Mouse (Mus musculus): ENCODE measurements around the gene Syngr1.

The Syngr1 gene

DNA sequence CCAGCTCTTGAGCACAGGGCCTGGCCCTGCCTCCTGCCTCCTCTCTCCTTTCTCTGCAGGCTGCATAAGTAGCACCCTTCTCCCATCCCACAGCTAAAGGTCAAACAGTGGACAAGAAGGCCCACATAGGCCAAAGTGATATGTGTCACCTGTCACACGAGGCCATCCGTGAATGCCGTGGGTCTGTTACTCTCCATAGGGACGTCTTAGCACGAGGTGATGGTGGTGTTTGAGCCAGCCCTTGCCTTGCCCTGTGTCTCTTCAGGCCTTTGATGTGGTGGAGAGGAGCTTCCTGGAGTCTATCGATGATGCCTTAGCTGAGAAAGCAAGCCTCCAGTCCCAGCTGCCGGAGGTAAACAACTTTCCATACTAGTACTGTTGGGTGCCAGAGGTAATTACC lies 58.4 kb downstream of the Syngr1 start:
- no peak for DNase-seq

- peak; percentile 95 for DNase-seq
Observed at GRCm38 (mm10) chr15:80152663-80153062, 61.5 kb downstream of the Syngr1 start.

GRCm38 (mm10) chr15:80153757-80154156 lies 62.6 kb downstream of the Syngr1 start:
- no peak for DNase-seq

GRCm38 (mm10) chr15:80155707-80156106 lies 64.6 kb downstream of the Syngr1 start:
- DNase-seq: peak; percentile 76

- DNase-seq: peak; percentile 89
Observed at GRCm38 (mm10) chr15:80157197-80157943, 66.2 kb downstream of the Syngr1 start.

DNA sequence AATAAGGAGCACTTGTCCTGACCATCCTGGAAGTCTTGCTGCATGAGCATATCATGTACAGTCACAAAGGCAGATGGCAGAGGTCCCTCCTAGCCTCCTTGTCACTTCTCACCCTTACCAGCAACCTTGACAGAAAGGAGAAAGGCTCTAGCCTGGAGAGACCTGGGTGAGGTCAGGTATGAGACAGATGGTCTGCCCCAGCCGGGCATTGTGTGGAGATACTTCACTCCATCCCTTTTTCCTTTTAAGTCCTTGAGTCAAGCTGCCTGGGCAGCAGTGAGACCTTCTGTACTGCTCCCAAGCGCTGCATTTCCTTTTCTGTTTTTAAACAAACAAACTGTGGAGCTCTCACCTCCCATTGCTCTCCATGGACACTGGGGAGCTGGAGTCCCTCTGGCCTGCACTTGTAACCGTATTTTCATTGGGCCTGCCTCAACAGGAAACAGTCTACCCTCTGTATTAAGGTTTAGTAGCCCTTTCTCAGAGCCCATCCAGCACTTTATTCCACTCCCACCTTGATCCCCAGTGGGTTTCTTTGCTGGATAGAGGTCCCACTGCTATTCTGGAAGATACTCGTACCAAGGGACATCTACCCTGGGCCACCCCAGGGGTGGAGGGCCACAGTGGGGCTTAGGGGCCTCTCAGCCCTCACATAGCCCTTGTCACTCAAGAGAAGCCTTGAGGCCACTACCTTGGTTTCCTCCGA lies 67.0 kb downstream of the Syngr1 start:
- peak; percentile 88 for DNase-seq

- peak; percentile 80 for DNase-seq
Observed at GRCm38 (mm10) chr15:80158707-80159090, 67.6 kb downstream of the Syngr1 start.

DNA sequence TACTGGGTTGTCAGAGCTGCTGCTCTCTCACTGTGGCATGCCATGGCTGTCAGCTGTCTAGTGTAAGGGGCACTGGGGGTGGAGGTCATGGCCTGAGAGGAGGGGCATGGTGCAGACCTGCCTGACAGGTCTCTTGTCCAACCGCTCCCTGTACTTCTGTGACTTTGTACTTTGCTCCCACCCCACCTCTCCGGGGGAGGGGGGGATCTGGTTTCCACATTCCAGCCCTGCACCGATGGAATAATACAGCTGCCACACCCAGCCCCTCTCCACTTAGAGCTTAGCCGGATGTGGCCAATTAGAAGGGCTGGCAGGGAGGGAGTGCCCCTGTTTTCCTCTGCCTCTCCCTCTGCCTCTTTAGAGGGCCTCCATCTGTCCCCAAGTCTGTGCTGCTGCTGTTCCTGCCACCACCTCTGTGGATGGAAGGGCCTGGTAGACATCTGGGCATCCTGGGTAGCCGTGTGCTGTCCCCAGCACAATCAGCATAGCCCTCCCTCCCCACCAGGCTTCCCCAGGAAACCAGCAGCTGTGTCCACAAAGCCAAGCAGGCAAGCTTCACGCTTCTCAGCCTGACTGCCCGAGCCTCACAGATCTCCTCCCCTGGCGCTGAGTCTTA lies 68.3 kb downstream of the Syngr1 start:
- peak; percentile 92 for DNase-seq

- DNase-seq: peak; percentile 88
Observed at GRCm38 (mm10) chr15:80160223-80160622, 69.1 kb downstream of the Syngr1 start.

GRCm38 (mm10) chr15:80160726-80161125 lies 69.6 kb downstream of the Syngr1 start:
- peak; percentile 96 for DNase-seq

GRCm38 (mm10) chr15:80161199-80161598 lies 70.1 kb downstream of the Syngr1 start:
- DNase-seq: no peak

DNA sequence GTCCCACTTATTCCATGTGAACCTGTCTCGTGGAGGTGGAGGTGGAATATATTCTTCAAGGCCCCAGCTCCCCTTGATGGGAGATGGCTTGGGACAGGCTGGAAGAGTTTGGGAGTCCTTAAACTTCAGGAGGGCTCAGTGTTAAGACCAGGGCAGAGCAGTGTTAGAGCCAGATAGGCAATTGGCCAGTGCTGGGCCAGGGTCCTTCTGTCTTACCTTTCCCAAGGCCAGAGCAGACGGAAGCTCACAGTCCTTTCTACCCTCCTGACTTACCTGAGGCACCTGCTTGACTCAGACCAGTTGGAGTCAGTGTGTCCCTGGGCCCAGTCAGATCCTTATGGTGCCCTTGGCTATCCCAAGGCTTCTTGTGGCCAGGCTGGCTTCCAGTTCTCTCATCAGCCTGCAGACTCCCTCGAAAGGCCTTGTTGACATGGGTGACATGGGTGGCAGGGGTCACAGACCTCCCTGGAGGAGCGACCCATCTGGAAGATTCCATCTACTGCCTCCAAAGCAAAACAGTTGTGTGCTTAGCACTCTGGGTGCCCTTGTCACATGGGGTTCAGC lies 71.3 kb downstream of the Syngr1 start:
- DNase-seq: peak; percentile 88

- DNase-seq: peak; percentile 89
Observed at GRCm38 (mm10) chr15:80163274-80163673, 72.1 kb downstream of the Syngr1 start.

DNA sequence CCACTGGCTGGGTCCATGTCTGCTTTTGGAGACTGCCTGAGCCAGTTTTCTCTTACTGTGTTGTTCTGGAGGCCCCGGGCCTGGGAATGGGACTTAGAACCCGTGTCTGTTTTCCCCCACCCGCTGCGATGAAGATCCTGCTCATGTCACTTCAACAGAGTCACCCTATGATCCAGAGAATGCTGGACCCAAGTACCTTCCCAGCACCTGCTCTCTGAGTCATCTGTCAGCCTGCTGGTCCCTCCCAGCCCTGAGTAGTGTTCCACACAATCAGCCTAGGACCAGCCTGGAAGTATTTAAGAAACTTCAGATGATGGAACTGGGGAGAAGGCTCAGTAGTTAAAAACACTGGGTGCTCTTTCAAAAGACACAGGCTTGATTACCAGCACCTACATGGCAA lies 72.6 kb downstream of the Syngr1 start:
- no peak for DNase-seq

GRCm38 (mm10) chr15:80165396-80165795 lies 74.3 kb downstream of the Syngr1 start:
- peak; percentile 95 for DNase-seq

All from heart, adult 11 months (tissue).